Mouse (Mus musculus) cerebellum, adult 11-12 months (tissue): ENCODE results near the gene Atrnl1.

ENCODE experiments used
- DNase-seq: peaks from one replicate; pipeline ENCODE4 v3.0.0; 2022

The Atrnl1 gene

GRCm38 (mm10) chr19:57927566-57928523 is 317.0 kb downstream of the Atrnl1 start:
- no peak for DNase-seq

DNA sequence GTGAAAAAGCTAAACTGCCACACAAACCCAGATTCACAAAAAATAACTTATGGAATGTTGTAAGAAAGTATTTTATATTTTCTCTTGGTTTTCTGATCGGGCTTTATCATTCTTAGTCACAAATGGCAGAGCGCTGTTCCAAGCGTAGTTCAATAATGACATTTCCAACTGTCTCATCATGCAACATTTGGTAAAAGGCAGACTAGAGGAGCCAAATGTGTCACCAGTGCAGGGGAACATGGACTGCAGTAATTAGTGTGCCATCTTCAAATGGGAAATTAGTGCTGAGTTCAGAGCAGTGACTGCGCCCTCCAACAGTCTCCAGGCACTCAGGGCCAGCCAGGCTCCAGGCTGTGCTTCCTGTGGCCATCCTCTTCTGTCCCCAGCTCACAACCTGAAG is 320.8 kb downstream of the Atrnl1 start:
- DNase-seq: no peak

GRCm38 (mm10) chr19:57936865-57937264 is 326.0 kb downstream of the Atrnl1 start:
- no peak for DNase-seq

DNA sequence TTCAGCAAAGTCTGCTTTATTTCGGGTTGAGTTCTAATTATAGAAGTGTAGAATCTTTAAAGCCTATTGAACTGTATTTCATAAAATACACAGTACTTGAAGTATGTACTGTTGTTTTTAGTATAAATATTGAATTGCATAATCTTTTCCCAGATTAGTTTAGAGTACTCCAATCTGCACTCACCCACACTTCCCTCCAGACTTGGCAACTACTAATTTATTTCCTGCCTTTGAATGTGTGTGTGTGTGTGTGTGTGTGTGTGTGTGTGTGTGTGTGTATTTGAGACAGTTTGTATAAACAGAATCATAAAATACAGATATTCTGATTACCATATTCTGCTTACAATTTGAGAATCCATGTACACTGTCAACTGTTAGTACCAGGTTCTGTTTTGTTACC is 328.3 kb downstream of the Atrnl1 start:
- DNase-seq: no peak

GRCm38 (mm10) chr19:57941529-57941928 is 330.7 kb downstream of the Atrnl1 start:
- DNase-seq: no peak

DNA sequence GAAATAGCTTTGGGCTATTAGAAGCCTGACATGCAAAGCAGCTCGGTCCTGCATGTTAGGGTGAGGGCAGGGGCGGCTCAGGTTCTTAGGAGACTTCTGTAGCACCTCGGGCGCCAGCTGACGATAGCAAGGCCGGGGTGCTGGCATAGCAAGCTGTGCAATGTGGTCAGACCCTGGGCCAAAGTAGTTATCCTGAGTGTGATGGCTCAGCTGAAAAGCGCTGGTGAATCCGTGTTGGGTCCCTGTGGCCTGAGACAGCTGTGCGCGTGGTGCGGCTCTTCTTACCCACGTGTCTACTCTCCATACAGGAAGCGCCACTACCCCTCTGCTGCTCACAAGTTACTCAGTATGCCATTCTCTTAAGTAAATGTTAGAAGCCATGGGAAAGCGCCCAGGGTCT is 331.4 kb downstream of the Atrnl1 start:
- DNase-seq: no peak

GRCm38 (mm10) chr19:57943308-57943707 is 332.5 kb downstream of the Atrnl1 start:
- no peak for DNase-seq

- DNase-seq: no peak
Measured at GRCm38 (mm10) chr19:57944680-57945079, 333.8 kb downstream of the Atrnl1 start.

- DNase-seq: no peak
Measured at GRCm38 (mm10) chr19:57945626-57946250, 334.9 kb downstream of the Atrnl1 start.

GRCm38 (mm10) chr19:57948489-57948888 is 337.7 kb downstream of the Atrnl1 start:
- no peak for DNase-seq

DNA sequence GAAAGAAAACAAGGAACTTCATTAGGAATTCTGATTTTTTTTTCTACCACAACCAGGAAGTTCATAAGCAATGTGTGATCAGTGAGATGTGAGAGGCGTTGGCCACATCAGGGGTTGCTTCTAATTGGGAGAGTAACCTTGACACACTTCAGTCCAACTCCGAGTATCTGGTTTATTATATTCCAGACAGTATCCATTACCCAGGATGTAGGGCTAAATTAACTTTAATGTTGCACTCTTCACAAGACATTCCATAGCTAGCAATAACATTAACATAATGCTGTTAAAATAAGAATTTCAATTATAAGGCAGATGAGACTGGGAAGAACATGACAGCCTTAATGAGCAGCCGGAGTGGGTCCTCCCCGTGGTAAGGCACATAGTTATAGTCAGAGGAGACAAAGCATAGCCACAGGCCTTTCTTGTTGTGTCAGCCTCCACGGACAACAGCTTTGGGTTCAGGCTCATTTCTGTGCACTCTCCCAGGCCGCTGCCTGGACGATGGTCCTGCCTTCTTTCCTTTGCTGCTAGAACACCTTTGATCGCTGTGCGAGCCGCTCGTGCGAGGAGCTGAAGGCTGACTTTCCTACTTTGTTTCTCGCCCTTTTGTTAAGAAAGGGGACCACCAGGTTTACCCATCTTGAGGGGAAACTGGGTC is 338.6 kb downstream of the Atrnl1 start:
- DNase-seq: no peak

- DNase-seq: no peak
Measured at GRCm38 (mm10) chr19:57954131-57954530, 343.3 kb downstream of the Atrnl1 start.

- DNase-seq: no peak
Measured at GRCm38 (mm10) chr19:57956459-57956858, 345.6 kb downstream of the Atrnl1 start.

GRCm38 (mm10) chr19:57957363-57957762 is 346.5 kb downstream of the Atrnl1 start:
- DNase-seq: no peak

DNA sequence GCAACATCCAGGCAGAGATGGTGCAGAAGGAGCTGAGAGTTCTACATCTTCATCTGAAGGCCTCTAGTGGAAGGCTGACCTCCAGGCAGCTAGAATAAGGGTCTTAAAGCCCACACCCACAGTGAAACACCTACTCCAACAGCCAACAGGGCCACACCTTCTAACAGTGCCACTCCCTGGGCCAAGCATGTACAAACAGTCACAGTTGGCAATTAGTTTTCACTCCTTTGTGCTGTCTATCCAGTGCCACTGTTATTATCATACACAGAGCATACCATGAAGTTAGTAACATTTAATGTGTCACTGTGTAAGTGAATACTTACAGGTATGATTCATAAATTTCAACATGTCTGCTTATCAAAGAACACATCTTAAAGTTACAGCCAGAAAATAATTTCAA is 347.3 kb downstream of the Atrnl1 start:
- DNase-seq: no peak

DNA sequence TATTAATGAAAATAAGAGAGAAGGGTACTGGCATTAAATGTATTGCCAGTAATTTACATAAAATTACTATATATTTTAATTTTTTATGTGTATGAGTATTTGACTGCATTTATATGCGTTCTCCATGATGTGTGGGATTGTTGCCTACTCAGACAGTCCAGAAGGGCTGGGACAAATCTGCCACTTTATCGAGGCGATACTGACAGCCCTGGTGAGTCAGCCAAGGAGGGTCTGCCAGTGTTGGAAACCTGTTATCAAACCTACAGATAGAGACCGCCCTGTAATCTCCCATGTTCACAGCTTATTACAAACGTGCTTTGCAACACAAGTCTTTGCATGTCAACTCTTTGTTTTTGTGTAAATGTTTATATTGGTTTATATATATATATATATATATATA is 347.9 kb downstream of the Atrnl1 start:
- DNase-seq: no peak

DNA sequence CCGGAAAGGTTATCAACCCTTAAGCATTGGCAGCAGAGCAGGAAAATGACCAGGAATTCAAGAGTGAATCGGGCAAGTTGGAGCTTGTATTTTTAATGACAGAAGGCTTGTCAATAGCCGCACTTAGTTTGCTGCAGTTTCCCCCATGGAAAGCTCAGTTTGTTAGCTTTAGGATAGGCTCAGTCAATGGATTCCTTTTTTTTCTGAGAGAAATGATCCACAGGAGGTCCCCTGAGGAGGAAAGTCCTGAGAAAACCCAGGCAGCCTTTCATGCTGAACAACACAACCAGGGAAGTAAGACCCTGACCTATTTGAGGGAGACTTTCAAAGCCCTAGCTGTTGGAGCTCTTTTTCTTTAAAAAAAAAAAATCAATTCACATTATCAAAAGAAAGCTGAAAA is 350.5 kb downstream of the Atrnl1 start:
- no peak for DNase-seq

GRCm38 (mm10) chr19:57961738-57962640 is 351.2 kb downstream of the Atrnl1 start:
- no peak for DNase-seq

- no peak for DNase-seq
Measured at GRCm38 (mm10) chr19:57963874-57964273, 353.0 kb downstream of the Atrnl1 start.

DNA sequence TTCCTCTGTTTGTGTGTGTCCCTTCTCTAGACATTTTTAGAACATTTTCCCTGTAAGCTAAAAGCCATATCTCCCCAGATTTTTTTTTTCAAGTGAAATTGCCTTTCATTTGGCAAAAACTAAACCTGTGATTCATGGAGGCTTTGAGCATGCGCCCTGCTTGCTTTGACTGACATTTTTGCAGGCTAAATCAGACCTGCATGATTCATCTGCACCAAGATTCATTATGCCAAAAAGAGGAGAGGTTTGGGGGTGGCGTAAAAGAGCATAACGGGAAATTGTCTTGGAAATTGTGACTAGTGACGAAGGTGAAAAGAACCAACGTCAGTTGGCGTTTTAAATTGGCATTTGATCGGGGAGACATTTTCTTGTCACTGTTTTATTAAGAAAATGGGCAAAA is 358.9 kb downstream of the Atrnl1 start:
- DNase-seq: no peak

GRCm38 (mm10) chr19:57970342-57970895 is 359.6 kb downstream of the Atrnl1 start:
- DNase-seq: no peak

DNA sequence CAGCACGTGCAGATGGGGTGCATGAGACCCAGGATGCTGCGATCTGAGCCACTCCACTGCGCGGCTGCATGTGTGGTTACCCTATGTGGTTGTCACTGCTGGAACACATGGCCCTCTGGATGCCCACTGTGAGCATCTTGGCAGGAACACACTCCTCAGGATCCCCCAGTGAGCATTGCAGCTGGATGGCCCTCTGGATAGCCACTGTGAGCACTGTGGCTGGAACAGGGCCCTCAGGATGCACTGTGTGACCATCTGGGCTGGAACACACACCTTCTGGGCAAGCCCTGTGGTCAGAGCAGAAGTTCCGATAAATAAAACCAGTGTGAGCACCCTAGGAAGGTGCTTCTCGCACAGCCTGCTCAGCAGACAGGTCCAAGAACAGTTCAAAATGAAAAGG is 364.4 kb downstream of the Atrnl1 start:
- DNase-seq: no peak
